Comparison of ENCODE assay signal across 21 mouse cellular contexts in the genomic region with DNA sequence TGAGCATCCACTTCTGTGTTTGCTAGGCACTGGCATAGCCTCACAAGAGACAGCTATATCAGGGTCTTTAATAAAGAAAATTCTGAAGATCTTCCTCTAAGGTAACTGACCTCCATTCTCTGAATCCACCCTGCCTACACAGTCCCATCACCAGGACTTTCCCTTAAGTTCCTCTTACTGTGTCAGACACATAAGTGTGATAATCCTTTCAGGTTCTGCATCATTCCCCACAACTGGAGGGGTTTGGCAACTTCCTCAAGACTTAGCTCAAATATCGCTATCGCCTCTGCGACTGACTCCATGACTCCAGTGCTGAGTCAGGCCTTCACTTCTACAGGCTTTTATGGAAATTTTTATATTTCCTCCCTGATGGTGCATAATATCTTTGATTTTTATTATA.
"Had no signal": no experiment of that assay in that cellular context is flagged by ENCODE, and none has a peak within 500 bp of the region (broad histone marks: within the 10 kb centered on the region; RNA-seq: fewer than 3 reads in every experiment).

No protein-coding gene starts in this region.

- DNase-seq: heart, postnatal 10 days; heart, postnatal 14 days; heart, postnatal 36 days; heart, postnatal 4 days; kidney, adult 11 months; kidney, adult 18-20 months; kidney, adult 2 months; kidney, adult 8-10 months; kidney, adult 9 months; kidney, postnatal 14 days; kidney, postnatal 25 days; kidney, postnatal 36 days; kidney, postnatal 4 days; layer of hippocampus, adult 9-11 months; layer of hippocampus, postnatal 36 days had no signal

- ATAC-seq: hindbrain, embryonic 16.5 days; hindbrain, postnatal 0 days; inflammation-experienced regulatory T-cells, adult 6 months; intestine, embryonic 15.5 days; intestine, embryonic 16.5 days; intestine, postnatal 0 days had no signal
